Mouse (Mus musculus) frontal cortex, postnatal 14 days (tissue): Measurements from ENCODE around the gene Ascc1.

Source experiments
- DNase-seq, 2 experiments: peaks; one replicate each; pipeline ENCODE4 v3.0.0; 2022; ENCODE audit warnings: low spot score in 2 of 2

Ascc1 gene

GRCm38 (mm10) chr10:60002673-60003212 lies at the start of gene Ascc1, which contains the start of gene Anapc16:
Ascc1 (plus strand) TSS chr10:60002805.
Anapc16 (minus strand) TSS chr10:60003135.
- DNase-seq = peak; percentile 94 to 95

GRCm38 (mm10) chr10:59953564-59954039 lies 49.0 kb upstream of the Ascc1 start:
- no peak for DNase-seq

GRCm38 (mm10) chr10:59956681-59957080 lies 45.9 kb upstream of the Ascc1 start:
- no peak for DNase-seq

- peak in 1 of 2 experiments; percentile 32 for DNase-seq
Measured at GRCm38 (mm10) chr10:59957171-59958149, 45.1 kb upstream of the Ascc1 start.

- DNase-seq = no peak
Measured at GRCm38 (mm10) chr10:59958458-59958857, 44.1 kb upstream of the Ascc1 start.

GRCm38 (mm10) chr10:59959517-59959916 lies 43.1 kb upstream of the Ascc1 start:
- DNase-seq = no peak

GRCm38 (mm10) chr10:59963609-59964008 lies 39.0 kb upstream of the Ascc1 start:
- DNase-seq = no peak

GRCm38 (mm10) chr10:59964504-59965361 lies 37.9 kb upstream of the Ascc1 start:
- no peak for DNase-seq

- DNase-seq = no peak
Measured at GRCm38 (mm10) chr10:59965362-59965695, 37.3 kb upstream of the Ascc1 start.

- no peak for DNase-seq
Measured at GRCm38 (mm10) chr10:59965788-59966187, 36.8 kb upstream of the Ascc1 start.

GRCm38 (mm10) chr10:59966743-59967142 lies 35.9 kb upstream of the Ascc1 start:
- DNase-seq = no peak

GRCm38 (mm10) chr10:59967309-59967942 lies 35.2 kb upstream of the Ascc1 start:
- DNase-seq = no peak

- peak in 1 of 2 experiments; percentile 62 for DNase-seq
Measured at GRCm38 (mm10) chr10:59969821-59970449, 32.7 kb upstream of the Ascc1 start.

- DNase-seq = no peak
Measured at GRCm38 (mm10) chr10:59970450-59971062, 32.0 kb upstream of the Ascc1 start.

- no peak for DNase-seq
Measured at GRCm38 (mm10) chr10:59971813-59972212, 30.8 kb upstream of the Ascc1 start.

- no peak for DNase-seq
Measured at GRCm38 (mm10) chr10:59972534-59972933, 30.1 kb upstream of the Ascc1 start.

GRCm38 (mm10) chr10:59972999-59973398 lies 29.6 kb upstream of the Ascc1 start:
- no peak for DNase-seq

- DNase-seq = no peak
Measured at GRCm38 (mm10) chr10:59973400-59973799, 29.2 kb upstream of the Ascc1 start.

GRCm38 (mm10) chr10:59974191-59974664 lies 28.4 kb upstream of the Ascc1 start:
- DNase-seq = peak in 1 of 2 experiments; percentile 31

GRCm38 (mm10) chr10:59974786-59975185 lies 27.8 kb upstream of the Ascc1 start:
- no peak for DNase-seq
